In genomic region chr2:101906379-101906690, GRCm38 (mm10) we compare ENCODE assay signal across 8 mouse cellular contexts. TPM values are rescaled to one million over a fixed set of nuclear protein-coding genes. Genes with fewer than 3 reads are reported as not detected.
A peak's percentile ranks its signal among the peaks of the same experiment; 100 is the strongest.
DNase-seq lines count a peak whose midpoint lies in the region; ATAC-seq lines count a peak whose summit lies in the region.

No protein-coding gene starts in this region.

- H3K4me1 ChIP-seq in heart, embryonic 14.5 days (ENCODE audit: control insufficient read depth in 2 of 2, insufficient read depth in 2 of 2, low read length in 2 of 2): peaks cover 0 to 3% of the 10 kb centered on the region in 2 experiments; a peak in 1 of 4 replicates
- peaks cover 10% of the 10 kb centered on the region for H3K4me1 ChIP-seq in hindbrain, embryonic 15.5 days (replicated peaks)
- H3K4me1 ChIP-seq in midbrain, embryonic 13.5 days (replicated peaks): peaks cover 26% of the 10 kb centered on the region

- 0 out of 2 replicates have a peak, but pooled peaks cover 3% of the 10 kb centered on the region for H3K9me3 ChIP-seq in heart, embryonic 14.5 days (ENCODE audit: control insufficient read depth, low read length)
- no peaks in the 10 kb centered on the region for H3K9me3 ChIP-seq in hindbrain, embryonic 15.5 days
- H3K9me3 ChIP-seq in midbrain, embryonic 13.5 days: 0 out of 2 replicates have a peak, but pooled peaks cover 6% of the 10 kb centered on the region

- peak overlapping the region; percentile 35; the same call in 1 of the 2 replicates for H3K9ac ChIP-seq in heart, embryonic 14.5 days (ENCODE audit: low read length)
- H3K9ac ChIP-seq in hindbrain, embryonic 15.5 days: peak overlapping the region; percentile 34
- H3K9ac ChIP-seq in midbrain, embryonic 13.5 days (replicated peaks): peak overlapping the region; percentile 47; the same call in 1 of the 2 replicates

- H3K36me3 ChIP-seq in heart, embryonic 14.5 days (ENCODE audit: control insufficient read depth, insufficient read depth, low read length): peaks cover 10% of the 10 kb centered on the region; the same call in 1 of the 2 replicates
- no peaks in the 10 kb centered on the region for H3K36me3 ChIP-seq in hindbrain, embryonic 15.5 days
- peaks cover 15% of the 10 kb centered on the region for H3K36me3 ChIP-seq in midbrain, embryonic 13.5 days

- peak overlapping the region; percentile 49; the same call in 1 of the 2 replicates for H3K4me2 ChIP-seq in heart, embryonic 14.5 days (ENCODE audit: low read length)
- H3K4me2 ChIP-seq in hindbrain, embryonic 15.5 days: peak overlapping the region; percentile 51
- H3K4me2 ChIP-seq in midbrain, embryonic 13.5 days (replicated peaks): peak overlapping the region; percentile 37

- H3K27ac ChIP-seq in heart, embryonic 14.5 days (replicated peaks in 1 of 2; ENCODE audit: control insufficient read depth in 1 of 2, insufficient read depth in 1 of 2, low read depth in 2 of 2, low read length in 2 of 2): no peak overlapping the region
- H3K27ac ChIP-seq in hindbrain, embryonic 15.5 days (replicated peaks): peak overlapping the region; percentile 52; the same call in 1 of the 2 replicates
- peak overlapping the region; percentile 56; the same call in 1 of the 2 replicates for H3K27ac ChIP-seq in midbrain, embryonic 13.5 days

- WGBS in heart, embryonic 14.5 days: 64% methylated on average over 5 of the region's 5 CpGs
- WGBS in hindbrain, embryonic 15.5 days: 62% methylated on average over 5 of the region's 5 CpGs
- 44% methylated on average over 5 of the region's 5 CpGs for WGBS in midbrain, embryonic 13.5 days

- no peak overlapping the region for H3K4me3 ChIP-seq in heart, embryonic 14.5 days (ENCODE audit: control insufficient read depth in 1 of 2, insufficient read depth in 1 of 2, low read depth in 1 of 2, low read length in 2 of 2)
- no peak overlapping the region for H3K4me3 ChIP-seq in hindbrain, embryonic 15.5 days
- H3K4me3 ChIP-seq in midbrain, embryonic 13.5 days (replicated peaks): no peak overlapping the region

- ATAC-seq in heart, embryonic 14.5 days (ENCODE audit: insufficient number of reproducible peaks, insufficient read depth, low FRiP score, low read depth): no peak
- ATAC-seq in hindbrain, embryonic 15.5 days (ENCODE audit: low FRiP score, low read depth): 0 out of 2 replicates have a peak, but pooled peaks have one; percentile 24
- ATAC-seq in midbrain, embryonic 13.5 days: peak; percentile 59; the same call in 1 of the 2 replicates

- H3K27me3 ChIP-seq in heart, embryonic 14.5 days (ENCODE audit: control insufficient read depth, insufficient read depth, low read length): no peaks in the 10 kb centered on the region
- no peaks in the 10 kb centered on the region for H3K27me3 ChIP-seq in hindbrain, embryonic 15.5 days
- no peaks in the 10 kb centered on the region for H3K27me3 ChIP-seq in midbrain, embryonic 13.5 days

- intact Hi-C loops in heart, postnatal 36 days (cut with DNase I): loop anchor here (2.0 to 10.0 kb wide), 5 partner anchors 124 to 1168 kb away; partner anchors contain the start of genes Apip and Pdhx
- intact Hi-C loops in left cerebral cortex, postnatal 4 days (cut with DNase I): loop anchor here (2.0 to 10.0 kb wide), 3 partner anchors 198 to 544 kb away; no protein-coding TSS in a partner anchor

- DNase-seq in heart, postnatal 36 days: no peak
- peak; percentile 70 for DNase-seq in cerebellum, adult 9-11 months
- no peak for DNase-seq in adrenal gland, postnatal 4 days (ENCODE audit: low spot score in 2 of 2)
- no peak for DNase-seq in urinary bladder, adult 2 months (ENCODE audit: low spot score)
- DNase-seq in left cerebral cortex, postnatal 4 days: no peak

RNA-seq across cellular contexts. Expression of gene Commd9, which starts 20.3 kb away (rescaled TPM):
- polyA plus RNA-seq in heart, embryonic 14.5 days (2014; fragmentation: Nextera tagmentation; extraction: Ambion mirVana): 53.5 and 57.8 TPM in 2 replicates
- 10 to 100 TPM; 29.1 to 30.2 TPM for total RNA-seq in heart, postnatal 36 days (2021)
- polyA plus RNA-seq in hindbrain, embryonic 15.5 days (2015; fragmentation: Nextera tagmentation; extraction: Ambion mirVana): 97.3 and 100 TPM in 2 replicates
- 103 and 106 TPM in 2 replicates for polyA plus RNA-seq in midbrain, embryonic 13.5 days (2015; fragmentation: Nextera tagmentation; extraction: Ambion mirVana)
- 10 to 100 TPM; 44.0 to 45.3 TPM for total RNA-seq in adrenal gland, postnatal 4 days (2021)
- 46.4 and 66.3 TPM in 2 replicates for polyA plus RNA-seq in urinary bladder, adult 2 months (2012; rRNA removed)
- 10 to 100 TPM; 47.8 to 48.1 TPM for total RNA-seq in left cerebral cortex, postnatal 4 days (2021)

RNA-seq across cellular contexts. Expression of gene Prr5l, which starts 23.5 kb away (rescaled TPM):
- polyA plus RNA-seq in heart, embryonic 14.5 days (2014; fragmentation: Nextera tagmentation; extraction: Ambion mirVana): 6.4 and 7.2 TPM in 2 replicates
- total RNA-seq in heart, postnatal 36 days (2021): 1 to 10 TPM; 1.3 to 1.7 TPM
- polyA plus RNA-seq in hindbrain, embryonic 15.5 days (2015; fragmentation: Nextera tagmentation; extraction: Ambion mirVana): 5.9 and 6.6 TPM in 2 replicates
- polyA plus RNA-seq in midbrain, embryonic 13.5 days (2015; fragmentation: Nextera tagmentation; extraction: Ambion mirVana): 7.7 and 9.3 TPM in 2 replicates
- total RNA-seq in adrenal gland, postnatal 4 days (2021): 1 to 10 TPM; 4.8 to 6.1 TPM
- polyA plus RNA-seq in urinary bladder, adult 2 months (2012; rRNA removed): 2.6 and 2.8 TPM in 2 replicates
- 1 to 10 TPM; 3.0 to 5.3 TPM for total RNA-seq in left cerebral cortex, postnatal 4 days (2021)

Comparison
In these comparisons a context has a peak if more than half of its experiments do, and no peak if none do; other contexts are left out.
1. H3K27ac ChIP-seq: peak in hindbrain, embryonic 15.5 days (single experiment) and midbrain, embryonic 13.5 days (single experiment); none in heart, embryonic 14.5 days (0 of 2).
2. Peak in every context shown above with its lines, with median percentiles within 50 percentile points of each other: H3K4me2 ChIP-seq and H3K9ac ChIP-seq.